Mouse (Mus musculus) heart, embryonic 16.5 days (tissue): ENCODE data around the gene Kctd4. TPM values are rescaled to one million over a fixed set of nuclear protein-coding genes. Genes with fewer than 3 reads are reported as not detected.
A peak's percentile ranks its signal among the peaks of the same experiment; 100 is the strongest.

Source experiments
- ATAC-seq: fragments of 200-750 bp; cut with Nextera tagmentation; replicated peaks from 2 replicates; pipeline ENCODE4 v1.8.0; 2017; ENCODE audit warnings: moderate number of reproducible peaks; ENCODE audit not compliant: insufficient read depth, low FRiP score; ENCODE audit errors: extremely low read depth
- H3K27ac ChIP-seq: fragments of 300-500 bp; sonication (generic); 2 replicates; pipeline ENCODE4 v1.5.1; 2014; ENCODE audit warnings: mild to moderate bottlenecking, low read length, control low read depth, moderate library complexity
- H3K27me3 ChIP-seq: fragments of 300-500 bp; sonication (generic); 2 replicates; pipeline ENCODE4 v1.6.1; 2014; ENCODE audit warnings: low read length, mixed read lengths; ENCODE audit not compliant: control insufficient read depth, insufficient read depth
- H3K36me3 ChIP-seq: fragments of 300-500 bp; sonication (generic); 2 replicates; pipeline ENCODE4 v1.6.1; 2014; ENCODE audit not compliant: control insufficient read depth, insufficient read depth
- H3K4me1 ChIP-seq: fragments of 300-500 bp; sonication (generic); 2 replicates; pipeline ENCODE4 v1.6.1; 2014; ENCODE audit warnings: low read length, mixed read lengths; ENCODE audit not compliant: control insufficient read depth, insufficient read depth
- H3K4me2 ChIP-seq: fragments of 300-500 bp; sonication (generic); 2 replicates; pipeline ENCODE4 v1.6.1; 2014; ENCODE audit warnings: low read depth, mild to moderate bottlenecking, control low read depth, low read length
- H3K4me3 ChIP-seq: fragments of 300-500 bp; sonication (generic); 2 replicates; pipeline ENCODE4 v1.5.1; 2014; ENCODE audit warnings: mild to moderate bottlenecking, control low read depth, low read length
- H3K9ac ChIP-seq: fragments of 300-500 bp; sonication (generic); 2 replicates; pipeline ENCODE4 v1.6.1; 2014; ENCODE audit warnings: low read length, control low read depth
- H3K9me3 ChIP-seq: fragments of 300-500 bp; sonication (generic); replicated peaks from 2 replicates; pipeline ENCODE4 v1.6.1; 2016; ENCODE audit warnings: low read length; ENCODE audit not compliant: control insufficient read depth
- WGBS: fragments of 180-500 bp; shearing (Covaris S2); extraction: QIAGEN DNeasy Blood & Tissue Kit; methylation state at CpG from one replicate; pipeline ENCODE4 v1.1.7; 2014; 5-methylcytosine and 5-hydroxymethylcytosine counted together
- polyA plus RNA-seq: library from polyadenylated mRNA; unstranded; fragments of >200 nt; fragmentation: Nextera tagmentation; extraction: Ambion mirVana; gene quantifications from 2 replicates; pipeline ENCODE4 v1.2.1, GENCODE M21; 2015

Kctd4 gene
- polyA plus RNA-seq, 1 experiment from 2014 or later = 0.56 TPM

- Histone ChIP-seq H3K27ac (no peak overlapping the region), H3K36me3 (peaks cover 2% of the 10 kb centered on the region; the same call in 1 of the 2 replicates), H3K27me3 (no peaks in the 10 kb centered on the region), H3K9me3 (no peaks in the 10 kb centered on the region), H3K4me1 (peaks cover 9% of the 10 kb centered on the region; the same call in 1 of the 2 replicates), H3K4me2 (no peak overlapping the region), H3K4me3 (no peak overlapping the region), H3K9ac (no peak overlapping the region)
- ATAC-seq = no peak
- 91% methylated on average over 4 of the region's 4 CpGs for WGBS
Measured at GRCm38 (mm10) chr14:76005011-76005410, 50.2 kb downstream of the Kctd4 start.

GRCm38 (mm10) chr14:76008174-76008573, 53.4 kb downstream of the Kctd4 start:
- no peak overlapping the region for H3K4me2 ChIP-seq
- ATAC-seq = no peak
- no peaks in the 10 kb centered on the region for H3K9me3 ChIP-seq
- H3K4me1 ChIP-seq = peaks cover 13% of the 10 kb centered on the region
- no peaks in the 10 kb centered on the region for H3K27me3 ChIP-seq
- H3K9ac ChIP-seq = no peak overlapping the region
- WGBS = 88% methylated on average over 1 of the region's 1 CpGs
- peaks cover 2% of the 10 kb centered on the region; the same call in 1 of the 2 replicates for H3K36me3 ChIP-seq
- H3K27ac ChIP-seq = no peak overlapping the region
- no peak overlapping the region for H3K4me3 ChIP-seq

GRCm38 (mm10) chr14:76009185-76009584, 54.4 kb downstream of the Kctd4 start:
- no peak for ATAC-seq
- Histone ChIP-seq H3K36me3 (peaks cover 2% of the 10 kb centered on the region; the same call in 1 of the 2 replicates), H3K27me3 (no peaks in the 10 kb centered on the region), H3K4me2 (peak overlapping the region; percentile 70), H3K9me3 (no peaks in the 10 kb centered on the region), H3K4me3 (no peak overlapping the region), H3K9ac (no peak overlapping the region; the same call in 1 of the 2 replicates), H3K4me1 (peaks cover 13% of the 10 kb centered on the region), H3K27ac (no peak overlapping the region)
- WGBS = 80% methylated on average over 5 of the region's 5 CpGs

- peaks cover 13% of the 10 kb centered on the region for H3K4me1 ChIP-seq
- no peaks in the 10 kb centered on the region for H3K27me3 ChIP-seq
- ATAC-seq = peak; percentile 91
- H3K4me2 ChIP-seq = peak within 1 kb of the TSS; percentile 70
- H3K27ac ChIP-seq = peak within 1 kb of the TSS; percentile 88
- WGBS = 1% methylated on average over 67 of the region's 67 CpGs
- H3K36me3 ChIP-seq = peaks cover 2% of the 10 kb centered on the region; the same call in 1 of the 2 replicates
- peak within 1 kb of the TSS; percentile 89 for H3K9ac ChIP-seq
- H3K4me3 ChIP-seq = peak within 1 kb of the TSS; percentile 98
- no peaks in the 10 kb centered on the region for H3K9me3 ChIP-seq
Measured at GRCm38 (mm10) chr14:76010102-76011061, 55.6 kb downstream of the Kctd4 start, which contains the start of gene Gtf2f2. Gene Gtf2f2 (minus strand): TSS chr14:76010865.

GRCm38 (mm10) chr14:76011062-76011457, 56.3 kb downstream of the Kctd4 start:
- ATAC-seq = 0 out of 2 replicates have a peak, but pooled peaks have one; percentile 7
- peaks cover 13% of the 10 kb centered on the region for H3K4me1 ChIP-seq
- peak overlapping the region; percentile 70 for H3K4me2 ChIP-seq
- H3K36me3 ChIP-seq = peaks cover 2% of the 10 kb centered on the region; the same call in 1 of the 2 replicates
- H3K4me3 ChIP-seq = peak overlapping the region; percentile 98
- 34% methylated on average over 7 of the region's 7 CpGs for WGBS
- H3K9me3 ChIP-seq = no peaks in the 10 kb centered on the region
- H3K9ac ChIP-seq = peak overlapping the region; percentile 89; the same call in 1 of the 2 replicates
- H3K27ac ChIP-seq = no peak overlapping the region; the same call in 1 of the 2 replicates
- no peaks in the 10 kb centered on the region for H3K27me3 ChIP-seq

GRCm38 (mm10) chr14:76014331-76014730, 59.5 kb downstream of the Kctd4 start:
- WGBS = 44% methylated on average over 2 of the region's 2 CpGs
- H3K27ac ChIP-seq = no peak overlapping the region
- no peak for ATAC-seq

More at GRCm38 (mm10) chr14:76014331-76014730, 59.5 kb downstream of the Kctd4 start:
- Histone ChIP-seq H3K9ac (no peak overlapping the region), H3K36me3 (no peaks in the 10 kb centered on the region), H3K9me3 (no peaks in the 10 kb centered on the region), H3K4me1 (peaks cover 10% of the 10 kb centered on the region), H3K27me3 (no peaks in the 10 kb centered on the region), H3K4me3 (no peak overlapping the region), H3K4me2 (no peak overlapping the region)

Other genes with a start within 250 kb of the Kctd4 start
- gene Cog3, start 200.5 kb upstream of the Kctd4 start, polyA plus RNA-seq = 13.6 and 13.7 TPM in 2 replicates
- 5.7 and 5.8 TPM in 2 replicates for gene Slc25a30, start 168.0 kb upstream of the Kctd4 start, polyA plus RNA-seq
- gene Tpt1, start 109.9 kb upstream of the Kctd4 start, polyA plus RNA-seq = 770 and 775 TPM in 2 replicates
- gene Gtf2f2, start 55.9 kb downstream of the Kctd4 start, polyA plus RNA-seq = 23.2 and 29.2 TPM in 2 replicates
- gene Gpalpp1, start 155.8 kb downstream of the Kctd4 start, polyA plus RNA-seq = 9.4 and 9.8 TPM in 2 replicates
- 8.4 and 8.9 TPM in 2 replicates for gene Nufip1, start 155.9 kb downstream of the Kctd4 start, polyA plus RNA-seq